Mouse (Mus musculus) liver, postnatal 0 days (tissue): ENCODE measurements around the gene Hmgcl.

Experiments used
- CTCF ChIP-seq: sonication (generic); IDR thresholded peaks from 2 replicates; pipeline ENCODE4 v1.5.1; 2016; ENCODE audit warnings: antibody characterized with exemption, low read depth
- EP300 ChIP-seq: IDR thresholded peaks from 2 replicates; pipeline ENCODE4 v1.6.1; 2016; ENCODE audit warnings: antibody characterized with exemption, low read depth, mild to moderate bottlenecking

DNA sequence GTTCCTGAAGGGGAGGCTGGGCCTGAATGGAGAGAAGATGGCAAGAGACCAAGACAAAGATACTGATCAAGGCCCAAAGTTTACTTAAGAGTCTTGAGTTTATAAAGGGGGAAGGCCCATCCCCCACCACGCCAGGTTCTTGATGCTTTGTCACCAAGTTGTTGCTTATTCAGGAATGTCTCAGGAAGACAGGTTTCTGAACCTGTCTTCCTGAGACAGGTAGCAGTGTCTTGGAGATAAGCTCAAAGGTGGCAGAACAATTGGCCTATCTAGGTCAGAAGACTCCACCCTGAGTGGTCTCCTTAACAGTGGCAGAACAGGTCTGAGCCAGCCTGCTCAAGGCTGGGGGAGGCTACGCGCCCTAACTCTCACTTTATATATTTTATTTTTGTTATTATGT is 19.4 kb upstream of the Hmgcl start:
- TF ChIP-seq CTCF: no peak
- TF ChIP-seq EP300: no peak
